Mouse (Mus musculus) urinary bladder, postnatal 36 days (tissue): Measurements from ENCODE around the gene Htr5a.

ENCODE experiments used
- DNase-seq, 2 experiments: peaks; one replicate each; pipeline ENCODE4 v3.0.0; 2022; ENCODE audit warnings: low spot score in 2 of 2, mixed read lengths in 1 of 2

Gene Htr5a

DNA sequence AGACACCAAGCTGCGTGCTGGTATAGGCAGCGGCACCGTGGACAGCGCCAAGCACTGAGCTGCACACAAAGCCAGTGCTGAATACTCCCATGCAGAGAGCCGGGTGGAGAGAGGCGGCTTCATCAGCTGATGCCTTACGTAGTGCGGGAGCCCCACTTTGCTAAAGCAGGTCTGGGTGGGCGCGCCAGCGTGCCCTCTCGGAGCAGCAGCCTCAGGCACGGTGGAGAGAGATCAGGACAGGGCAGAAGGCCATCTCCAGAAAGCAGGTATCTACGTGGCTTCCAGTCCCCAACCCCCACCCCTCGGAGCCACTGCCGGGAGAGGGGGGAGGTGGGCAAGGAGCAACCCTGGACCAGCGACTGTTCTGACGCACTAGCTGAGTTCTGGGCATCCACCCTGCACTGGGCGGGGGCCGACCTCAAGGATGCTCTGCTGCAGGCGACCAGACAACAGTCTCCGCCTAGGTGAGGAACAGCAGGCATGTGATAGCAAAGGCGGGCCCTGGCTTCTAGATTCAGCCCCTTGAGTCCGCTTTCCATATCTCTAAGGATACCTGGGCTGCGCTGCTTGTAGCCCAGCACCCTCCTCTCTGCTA lies at the start of gene Htr5a:
TSS of gene Htr5a (plus strand) at position 449 of the 595 bp plus-strand sequence.
- no peak for DNase-seq

DNA sequence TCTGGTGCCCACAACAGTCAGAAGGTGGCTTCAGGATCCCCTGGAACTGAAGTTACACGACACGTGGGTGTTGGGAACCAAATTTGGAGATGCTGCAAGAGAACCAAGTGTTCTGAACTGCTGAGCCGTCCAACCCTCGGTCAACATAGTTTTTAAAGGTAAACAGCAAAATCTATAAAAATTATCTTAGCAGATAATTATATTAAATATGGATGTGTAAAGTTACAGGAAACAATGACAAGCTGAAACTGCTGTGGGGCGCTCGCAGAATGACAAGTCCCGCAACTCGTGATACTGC lies 49.8 kb upstream of the Htr5a start:
- DNase-seq: peak in 1 of 2 experiments; percentile 13

DNA sequence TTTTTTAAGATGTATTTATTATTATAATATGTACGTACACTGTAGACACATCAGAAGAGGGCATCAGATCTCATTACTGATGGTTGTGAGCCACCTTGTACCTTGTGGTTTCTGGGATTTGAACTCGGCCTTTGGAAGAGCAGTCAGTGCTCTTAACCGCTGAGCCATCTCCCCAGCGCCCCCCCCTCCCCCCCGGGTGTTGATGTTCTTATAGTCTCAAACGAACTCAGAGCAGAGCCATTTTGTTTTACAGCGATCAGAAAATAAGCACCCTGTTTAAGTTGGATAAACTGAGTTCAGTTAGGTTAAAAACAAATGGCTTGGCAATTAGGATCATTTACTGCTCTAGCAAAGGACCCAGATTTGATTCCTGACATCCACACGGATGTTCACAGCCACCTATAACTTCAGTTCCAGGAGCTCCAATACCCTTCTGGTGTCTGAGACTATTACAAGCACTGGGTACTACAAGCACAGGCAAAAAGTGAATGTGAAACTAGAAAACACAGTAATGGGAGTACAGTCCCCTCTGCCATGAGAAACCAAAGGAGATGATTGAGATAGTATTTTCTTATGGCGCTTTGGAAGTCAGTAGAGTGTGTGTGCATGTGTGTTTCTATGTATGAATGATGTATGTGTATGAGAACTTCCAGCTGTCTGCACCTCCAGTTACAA lies 49.3 kb upstream of the Htr5a start:
- no peak for DNase-seq

DNA sequence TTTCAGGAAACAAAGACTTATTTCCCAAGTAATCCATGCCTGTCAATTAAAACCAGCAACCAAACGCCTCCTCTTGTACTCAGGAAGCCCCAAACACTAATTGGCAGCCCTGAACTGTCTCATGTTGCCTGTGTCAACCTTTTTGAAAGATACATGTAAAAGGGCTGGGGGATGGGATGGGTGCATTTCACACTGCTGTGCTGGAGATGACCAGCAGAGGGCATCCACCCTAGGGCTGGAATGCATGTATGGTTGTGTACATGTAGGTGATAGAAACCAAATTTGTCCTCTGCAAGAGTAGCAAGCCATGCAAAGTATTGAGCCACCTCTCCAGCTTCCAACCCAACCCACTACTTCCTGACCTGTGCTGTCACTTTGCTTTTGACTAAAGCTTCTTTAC lies 48.0 kb upstream of the Htr5a start:
- peak; percentile 54 to 59 for DNase-seq

DNA sequence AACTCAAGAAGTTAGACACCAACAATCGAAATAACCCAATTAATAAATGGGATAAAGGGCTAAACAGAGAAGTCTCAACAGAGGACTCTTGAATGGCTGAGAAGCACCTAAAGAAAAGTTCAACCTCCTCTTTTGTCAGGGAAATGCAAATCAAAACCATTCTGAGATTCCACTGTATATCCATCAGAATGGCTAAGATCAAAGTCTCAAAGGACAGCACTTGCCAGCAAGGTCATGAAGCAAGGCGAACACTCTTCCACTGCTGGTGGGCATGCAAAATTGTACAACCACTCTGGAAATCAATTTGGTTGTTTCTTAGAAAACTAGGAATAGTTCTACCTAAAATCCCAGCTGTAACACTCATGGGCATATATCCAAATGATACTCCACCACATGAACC lies 27.7 kb upstream of the Htr5a start:
- DNase-seq: no peak

DNA sequence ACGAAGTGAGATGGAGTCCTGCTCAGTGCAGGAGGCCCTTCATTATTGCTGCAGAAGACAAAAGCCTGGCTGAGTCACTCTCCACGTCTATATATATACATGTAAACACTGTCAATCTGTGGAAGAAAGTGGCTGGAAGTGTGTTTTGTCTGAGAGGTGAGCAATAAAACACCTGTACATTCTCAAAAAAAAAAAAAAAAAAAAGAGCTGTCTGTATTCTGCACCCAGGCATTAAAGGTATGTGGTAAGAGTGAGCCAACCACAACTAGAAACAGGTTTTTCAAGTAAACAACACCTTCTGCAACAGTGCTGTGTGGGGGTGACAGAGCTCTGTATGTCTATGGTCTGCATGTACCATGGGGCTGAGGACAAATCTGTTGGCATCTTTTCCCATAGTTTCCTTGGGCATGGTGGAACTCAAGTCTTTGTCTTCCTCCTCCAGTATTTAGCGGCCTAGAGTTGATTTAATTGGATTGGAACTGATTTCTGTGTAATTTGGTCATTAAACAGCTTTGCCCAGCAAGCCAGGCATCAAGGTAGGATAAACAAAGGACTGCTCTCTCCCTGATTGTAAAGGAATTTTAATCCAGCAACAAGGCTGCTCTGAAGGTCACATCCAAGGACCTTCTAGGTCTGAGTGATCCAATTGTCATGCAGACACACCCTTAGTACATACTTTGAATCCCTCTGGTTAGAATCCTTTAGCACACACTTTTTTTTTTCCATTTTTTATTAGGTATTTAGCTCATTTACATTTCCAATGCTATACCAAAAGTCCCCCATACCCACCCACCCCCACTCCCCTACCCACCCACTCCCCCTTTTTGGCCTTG lies 22.9 kb upstream of the Htr5a start:
- no peak for DNase-seq

DNA sequence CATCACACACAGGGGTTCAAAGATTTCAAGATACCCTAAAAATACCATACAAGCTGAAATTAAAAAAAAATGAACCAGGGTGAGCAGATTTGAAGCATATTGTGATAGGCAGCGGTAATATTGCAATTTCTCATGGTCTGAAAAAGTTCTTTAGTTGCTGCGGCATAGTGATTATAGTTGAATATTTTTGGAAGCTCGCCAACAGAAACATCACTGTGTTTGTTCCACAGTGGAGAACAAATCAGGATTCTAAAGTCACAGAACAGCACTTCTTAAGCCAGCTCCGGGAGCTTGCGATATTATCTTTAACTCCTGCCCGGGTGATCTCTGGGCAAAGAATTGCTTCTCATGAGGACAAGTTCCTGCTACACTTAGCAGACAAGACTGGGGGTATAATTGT lies 20.8 kb upstream of the Htr5a start:
- DNase-seq: no peak

DNA sequence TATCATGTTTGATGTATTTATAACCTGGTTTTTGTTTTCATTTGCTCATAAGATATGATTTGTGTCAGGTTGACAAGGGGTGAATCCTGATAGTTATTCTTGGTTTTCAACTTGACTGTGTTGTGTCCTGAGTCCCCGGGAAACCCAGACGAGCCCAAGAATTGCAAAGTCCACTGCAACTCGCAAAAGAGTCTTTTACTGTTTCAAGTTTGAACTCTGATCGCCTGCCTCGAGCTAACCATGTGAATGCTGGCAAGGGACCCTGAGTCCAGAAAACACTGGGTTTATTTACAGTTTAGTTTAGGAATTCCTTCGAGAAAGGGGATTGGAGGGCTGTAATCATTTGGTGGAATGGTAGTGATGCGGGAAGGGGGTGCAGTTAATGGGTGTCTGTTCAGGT lies 14.0 kb upstream of the Htr5a start:
- no peak for DNase-seq

DNA sequence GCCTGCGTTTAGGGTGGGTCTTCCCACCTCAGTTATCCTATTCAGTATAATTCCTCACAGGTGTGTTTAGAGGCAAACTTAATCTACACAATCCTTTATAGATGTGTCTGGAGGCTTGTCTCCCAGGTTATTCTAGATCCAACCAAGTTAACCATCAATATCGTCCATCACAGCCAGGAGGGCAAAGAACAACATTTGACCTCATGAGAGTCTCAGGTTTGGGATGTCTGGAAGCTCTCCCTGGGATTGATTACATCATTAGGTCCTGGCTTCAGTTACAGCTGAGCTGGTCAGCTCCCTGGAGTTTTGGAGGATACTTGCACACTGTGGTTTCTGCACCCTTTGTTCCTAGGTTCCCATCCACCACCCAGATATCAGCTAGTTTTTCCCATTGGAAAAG lies 6.9 kb upstream of the Htr5a start:
- no peak for DNase-seq

DNA sequence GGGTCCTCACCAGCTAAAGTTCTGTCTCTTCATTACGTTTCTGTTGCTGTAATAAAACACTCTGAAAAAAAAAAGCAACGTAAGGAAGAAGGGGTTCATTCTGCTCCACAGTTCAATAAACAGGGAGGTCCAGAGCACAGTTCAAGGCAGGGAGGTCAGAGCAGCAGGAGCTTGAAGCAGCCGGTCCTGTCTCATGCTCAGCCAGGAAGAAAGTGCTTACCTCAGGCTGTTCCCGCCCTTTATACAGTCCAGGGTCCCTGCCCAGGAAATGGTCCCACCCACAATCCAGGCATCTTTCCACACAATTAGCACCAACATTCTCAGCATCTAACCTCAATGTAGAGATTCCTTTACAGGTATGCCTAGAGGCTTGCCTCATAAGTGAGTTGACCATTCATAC lies 3.9 kb upstream of the Htr5a start:
- DNase-seq: no peak

DNA sequence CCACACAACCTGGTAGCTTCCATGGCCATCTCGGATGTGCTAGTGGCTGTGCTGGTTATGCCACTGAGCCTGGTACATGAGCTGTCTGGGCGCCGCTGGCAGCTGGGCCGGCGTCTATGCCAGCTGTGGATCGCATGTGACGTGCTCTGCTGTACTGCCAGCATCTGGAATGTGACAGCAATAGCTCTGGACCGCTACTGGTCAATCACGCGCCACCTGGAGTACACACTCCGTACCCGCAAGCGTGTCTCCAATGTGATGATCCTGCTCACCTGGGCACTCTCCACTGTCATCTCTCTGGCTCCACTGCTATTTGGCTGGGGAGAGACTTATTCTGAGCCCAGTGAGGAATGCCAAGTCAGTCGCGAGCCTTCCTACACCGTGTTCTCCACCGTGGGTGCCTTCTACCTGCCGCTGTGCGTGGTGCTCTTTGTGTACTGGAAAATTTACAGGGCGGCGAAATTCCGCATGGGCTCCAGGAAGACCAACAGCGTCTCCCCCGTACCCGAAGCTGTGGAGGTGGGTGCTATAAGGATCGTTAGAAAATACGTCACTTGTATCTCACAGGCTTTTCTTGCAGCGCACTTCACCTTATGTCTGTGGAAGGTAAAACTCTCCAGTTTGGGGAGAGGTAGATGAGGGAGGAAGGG lies 847 bp downstream of the Htr5a start:
- DNase-seq: no peak

DNA sequence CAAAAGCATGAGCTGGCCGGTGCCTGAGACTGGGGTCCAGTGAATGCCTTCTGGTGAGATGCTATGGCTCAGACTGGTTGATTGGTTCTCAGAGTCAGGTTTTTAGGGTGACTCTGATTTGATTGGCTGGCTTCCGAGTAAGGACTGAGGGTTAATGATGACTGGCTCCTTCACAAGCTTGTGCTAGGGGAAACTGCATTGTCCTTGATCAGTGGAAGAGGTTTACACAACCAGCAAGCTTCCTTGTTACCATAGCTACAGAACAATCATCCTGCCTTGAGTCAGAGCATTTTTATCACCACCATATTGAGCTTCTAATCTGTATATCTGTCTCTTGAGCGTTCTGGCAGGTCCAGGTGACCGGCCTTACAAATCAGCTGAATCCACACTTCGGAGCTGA lies 5.0 kb downstream of the Htr5a start:
- no peak for DNase-seq

DNA sequence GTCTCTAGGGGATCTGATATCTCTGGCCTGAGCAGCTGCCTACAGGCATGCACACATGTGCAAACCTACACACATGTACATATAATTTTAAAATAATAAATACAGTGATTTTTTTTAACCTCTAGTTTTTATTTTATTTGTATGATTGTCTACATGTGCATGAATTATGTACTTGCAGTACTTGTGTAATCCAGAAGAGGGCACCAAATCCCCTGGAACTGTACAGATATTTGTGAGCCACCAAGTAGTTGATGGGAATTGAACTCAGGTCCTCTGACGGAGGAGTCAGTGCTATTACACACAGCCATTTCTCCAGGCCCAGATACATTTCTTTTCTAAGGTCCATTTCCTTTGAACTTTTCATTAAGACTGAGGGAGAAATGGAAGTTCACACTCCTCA lies 12.3 kb downstream of the Htr5a start:
- no peak for DNase-seq

DNA sequence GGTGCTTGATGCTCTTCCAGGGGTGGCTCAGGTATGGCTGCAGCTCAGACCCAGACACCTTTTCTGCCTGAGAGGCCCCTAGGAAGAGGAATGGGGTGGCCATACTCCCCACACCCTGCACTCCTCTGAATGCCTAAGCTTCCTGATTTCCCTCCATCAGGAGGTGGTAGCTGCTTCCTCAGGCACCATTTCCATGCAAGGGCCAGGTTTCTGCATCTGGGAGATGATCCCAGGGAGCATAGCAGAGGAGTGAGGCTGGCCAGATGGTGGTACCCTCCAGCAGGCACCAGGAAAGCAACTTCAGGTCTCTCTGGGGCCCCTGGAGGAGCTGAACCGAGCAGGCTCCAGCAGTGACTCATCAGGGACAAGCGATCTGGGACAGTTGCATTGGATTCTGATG lies 13.8 kb downstream of the Htr5a start:
- DNase-seq: no peak

DNA sequence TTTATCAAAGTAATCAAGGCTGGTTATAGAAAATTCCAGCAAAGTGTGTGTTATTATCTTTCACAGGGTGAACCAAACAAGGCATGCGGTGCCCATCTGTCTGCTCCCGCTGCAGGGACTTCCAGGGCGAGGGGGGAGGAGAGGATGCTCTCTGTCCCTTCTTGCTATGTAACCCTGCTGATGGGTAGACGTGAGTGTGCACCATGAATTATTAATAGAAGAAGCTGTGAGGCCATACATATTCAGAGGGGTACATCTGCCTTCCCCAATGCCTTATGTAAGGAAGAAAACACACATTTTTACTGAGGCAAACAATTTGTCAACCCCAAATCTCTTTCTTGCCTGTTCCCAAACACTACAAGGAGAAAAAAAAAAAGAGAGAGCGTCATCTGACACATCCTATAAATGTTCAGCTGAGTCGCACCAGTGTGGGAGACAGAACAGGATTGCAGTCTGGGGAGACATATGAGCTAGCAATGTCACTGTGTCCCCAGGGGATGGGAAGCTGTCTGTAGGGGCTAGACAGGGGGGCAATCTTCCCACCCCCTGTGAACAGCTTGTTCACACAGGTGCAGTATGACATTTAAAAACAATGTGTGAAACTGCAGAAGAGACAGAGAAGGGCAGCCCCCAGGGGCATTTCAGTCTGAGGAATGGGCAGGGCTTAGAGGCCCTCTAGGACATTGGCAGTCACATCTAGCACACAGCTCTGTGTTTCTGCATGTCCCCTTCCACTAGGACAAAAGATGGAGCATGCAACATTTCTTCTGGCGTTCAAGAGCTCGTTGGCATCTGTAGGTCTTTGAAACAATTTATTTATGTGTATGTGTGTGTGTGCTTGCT lies 31.5 kb downstream of the Htr5a start:
- no peak for DNase-seq

DNA sequence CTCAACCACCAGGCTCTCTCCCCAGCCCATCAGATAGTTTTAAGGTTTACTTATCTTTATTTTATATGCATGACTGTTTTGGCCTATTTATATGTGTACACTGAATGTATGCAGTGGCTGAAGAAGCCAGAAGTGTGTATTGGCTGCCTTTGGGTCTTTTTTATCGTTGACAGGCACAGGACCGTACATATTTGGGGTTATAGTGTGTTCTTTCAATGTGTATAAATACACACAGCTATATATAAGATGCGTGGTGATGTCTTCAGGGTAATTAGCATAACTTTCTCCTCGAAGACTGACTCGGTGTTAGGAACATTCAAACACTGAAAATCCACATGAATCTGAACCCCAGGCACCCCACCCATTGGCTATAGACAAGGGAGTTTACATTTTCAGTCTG lies 32.3 kb downstream of the Htr5a start:
- DNase-seq: no peak

DNA sequence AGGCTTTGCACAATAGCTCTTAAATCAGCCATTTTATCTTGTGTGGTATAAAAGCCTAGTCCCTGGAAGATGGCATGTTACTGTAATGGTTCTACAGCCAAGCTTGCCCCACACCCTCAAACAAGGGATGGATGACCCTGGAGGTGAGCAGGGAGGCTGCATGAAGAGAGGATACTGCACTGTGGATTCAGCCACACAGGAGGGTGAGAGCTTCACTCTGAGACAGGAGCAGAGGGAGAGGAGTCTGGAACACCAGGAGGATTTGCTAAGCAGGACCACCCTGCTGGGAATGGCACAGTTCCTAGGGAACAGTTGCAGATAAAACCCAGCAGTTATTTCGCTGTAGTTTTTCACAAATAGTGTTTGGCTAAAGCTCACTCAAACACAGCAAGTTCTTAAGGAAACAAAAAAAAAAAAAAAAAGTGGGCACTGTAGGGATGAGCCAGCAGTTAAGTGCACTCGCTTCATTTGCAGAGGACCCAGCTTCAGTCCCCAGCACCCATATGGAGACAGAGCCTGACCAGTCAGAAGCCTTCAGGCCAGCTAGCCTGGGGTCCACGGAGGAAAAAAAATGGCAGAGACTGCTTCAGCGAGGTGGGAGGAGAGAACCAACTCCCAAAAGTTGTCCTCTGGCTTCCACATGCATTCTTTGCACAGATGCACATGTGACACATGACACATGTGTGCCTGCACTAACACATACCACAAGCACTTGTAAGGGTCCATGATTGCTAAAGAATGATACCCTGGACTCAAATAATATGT lies 33.6 kb downstream of the Htr5a start:
- DNase-seq: no peak

DNA sequence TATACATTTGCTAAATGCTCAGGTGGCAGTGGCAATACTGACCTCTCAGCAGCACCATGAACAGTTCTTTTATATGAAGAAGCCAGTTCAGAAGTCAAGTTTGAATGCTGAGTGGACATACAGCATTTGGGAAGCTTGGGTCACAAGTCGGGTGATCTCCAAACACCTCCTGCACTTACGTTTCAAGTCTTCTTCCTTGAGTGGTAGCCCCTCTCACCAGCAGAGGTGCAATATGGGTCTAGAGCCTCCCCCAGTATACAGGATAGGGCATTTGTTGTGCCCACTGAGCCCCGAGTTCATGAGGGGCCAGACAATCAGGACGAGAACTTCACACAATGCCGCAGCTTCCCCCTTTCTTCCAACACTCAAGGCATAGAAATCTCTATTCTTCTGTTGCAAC lies 36.4 kb downstream of the Htr5a start:
- no peak for DNase-seq

DNA sequence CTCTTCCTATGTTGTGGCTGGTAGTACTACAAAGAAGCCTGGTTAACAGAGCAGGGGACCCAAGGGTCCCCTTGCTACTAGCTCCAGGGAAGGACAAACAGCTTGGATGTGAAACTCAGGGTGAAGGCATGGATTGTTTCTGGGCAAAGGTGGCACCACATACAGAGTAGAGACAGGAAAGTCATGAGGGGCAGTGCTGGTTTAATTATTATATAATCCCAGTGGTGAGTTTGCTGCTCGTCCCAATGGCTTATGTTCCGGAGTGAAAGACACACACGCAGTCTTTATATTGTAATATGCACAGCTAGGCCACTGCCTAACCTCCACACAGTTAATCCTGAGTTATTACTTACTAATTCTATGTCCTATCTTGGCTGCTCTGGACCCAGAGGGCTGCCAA lies 37.8 kb downstream of the Htr5a start:
- DNase-seq: no peak

DNA sequence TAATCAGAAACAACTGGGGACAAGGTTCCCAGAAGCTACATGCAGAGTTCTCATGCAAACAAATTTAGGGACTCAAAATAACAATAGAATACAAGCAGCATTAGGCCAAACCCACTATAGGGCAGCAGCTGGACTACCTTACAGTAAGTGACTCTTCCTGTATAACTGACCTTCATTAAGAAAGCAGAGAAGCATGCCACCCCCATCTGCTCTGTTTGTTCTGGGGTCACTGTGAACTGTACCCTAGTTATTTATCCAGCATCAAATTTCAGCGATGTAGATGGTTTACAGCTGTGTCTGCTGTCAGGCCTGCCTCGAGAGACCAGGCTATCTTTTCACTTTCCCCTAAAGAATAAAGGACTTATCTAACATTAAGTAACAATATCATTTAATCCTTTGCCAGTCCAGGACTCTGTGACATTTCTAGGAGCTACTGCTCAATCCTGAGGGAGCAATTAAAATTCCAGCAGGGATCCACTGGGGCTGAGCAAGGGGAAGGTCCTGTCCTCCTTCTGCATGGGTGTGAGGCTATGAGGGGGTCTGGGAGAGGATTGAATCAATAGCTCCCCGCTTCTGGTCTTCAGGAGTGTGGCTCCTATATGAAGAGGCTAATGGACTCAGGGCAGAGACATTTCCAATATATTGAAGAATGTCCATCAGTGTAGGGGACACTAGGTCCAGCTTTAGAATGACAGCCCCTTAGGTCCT lies 38.5 kb downstream of the Htr5a start:
- no peak for DNase-seq
